Mouse (Mus musculus): Measurements from ENCODE around the gene Fads1. TPM values are rescaled to one million over a fixed set of nuclear protein-coding genes. Genes with fewer than 3 reads are reported as not detected.
A peak's percentile ranks its signal among the peaks of the same experiment; 100 is the strongest.

Fads1 gene
- polyA plus RNA-seq, 1 experiment from 2014 or later, result 54.6 TPM

DNA sequence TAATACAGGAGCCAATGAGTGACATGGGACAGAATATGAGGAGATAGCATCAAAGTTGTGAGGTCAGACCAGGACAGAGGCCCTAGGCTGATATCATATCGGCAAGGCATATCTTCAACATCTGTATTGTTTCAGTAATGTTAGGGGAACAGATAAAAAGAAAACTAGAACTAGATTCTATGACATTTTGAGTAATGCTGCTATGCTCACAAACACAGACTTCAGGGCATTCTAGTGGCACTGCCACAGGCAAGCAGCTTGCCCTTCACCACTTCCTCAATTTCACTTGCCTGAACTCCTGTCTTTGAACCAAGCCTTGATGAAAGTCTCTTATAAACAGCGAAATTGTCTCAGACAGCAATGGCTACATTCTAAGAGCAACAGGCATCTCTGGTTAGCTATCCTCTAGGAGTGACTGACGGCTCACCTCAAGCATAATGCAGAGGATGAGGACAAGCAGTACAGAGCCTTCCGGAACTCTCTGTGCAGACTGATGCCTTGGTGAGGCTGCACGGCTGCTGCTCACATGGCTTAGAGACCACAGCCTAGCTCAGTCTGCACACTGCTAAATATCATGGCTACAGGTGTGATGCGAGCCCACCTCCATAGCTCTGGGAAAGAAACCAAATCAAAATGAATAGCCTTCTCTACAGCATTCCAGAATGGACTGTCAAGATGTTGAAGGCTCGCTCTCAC is 8.7 kb upstream of the Fads1 start:
- WGBS, result 90% methylated on average over 7 of the region's 7 CpGs
- no peaks in the 10 kb centered on the region for H3K36me3 ChIP-seq (ENCODE audit: insufficient read depth, low read length)
- no peak overlapping the region for H3K9ac ChIP-seq (ENCODE audit: low read depth, low read length)
- DNase-seq (ENCODE audit: low spot score) (no peak), ATAC-seq (replicated peaks; ENCODE audit: low FRiP score, low read depth) (no peak)
- H3K9me3 ChIP-seq (replicated peaks; ENCODE audit: low read length), result no peaks in the 10 kb centered on the region
- no peaks in the 10 kb centered on the region for H3K4me1 ChIP-seq (replicated peaks; ENCODE audit: insufficient read depth, low read length)
- no peak overlapping the region for H3K27ac ChIP-seq
- TF ChIP-seq CTCF (IDR thresholded peaks at IDR 0.05; ENCODE audit: low read depth), result no peak
- no peaks in the 10 kb centered on the region for H3K27me3 ChIP-seq (ENCODE audit: insufficient read depth, low read length)
- no peak overlapping the region for H3K4me3 ChIP-seq (replicated peaks; ENCODE audit: low read depth, low read length)
- no peak overlapping the region for H3K4me2 ChIP-seq (ENCODE audit: low read length)

DNA sequence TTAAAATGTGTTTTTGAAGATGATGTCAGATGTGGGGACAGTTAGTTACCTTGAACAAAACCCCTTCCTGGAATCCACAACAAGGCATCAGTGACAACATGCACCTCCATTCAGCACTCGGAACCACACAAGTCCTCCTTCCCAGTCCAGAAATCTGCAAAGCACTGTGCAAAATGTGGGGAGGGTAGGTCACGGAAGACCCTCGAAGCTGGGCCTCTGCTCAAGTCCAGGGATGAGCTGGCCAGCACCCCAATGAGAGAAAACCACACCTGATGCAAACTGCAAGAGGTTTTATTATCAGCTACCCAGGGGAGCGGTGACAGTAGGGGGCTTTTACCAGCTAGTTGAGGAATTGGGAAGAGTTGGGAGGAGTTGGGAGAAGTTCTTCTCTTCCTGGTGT is 7.7 kb upstream of the Fads1 start:
- DNase-seq (ENCODE audit: low spot score) (no peak), ATAC-seq (replicated peaks; ENCODE audit: low FRiP score, low read depth) (no peak)
- H3K36me3 ChIP-seq (ENCODE audit: insufficient read depth, low read length), result no peaks in the 10 kb centered on the region
- H3K9me3 ChIP-seq (replicated peaks; ENCODE audit: low read length), result no peaks in the 10 kb centered on the region
- no peak overlapping the region for H3K4me2 ChIP-seq (ENCODE audit: low read length)
- 81% methylated on average over 4 of the region's 4 CpGs for WGBS
- no peak for TF ChIP-seq CTCF (IDR thresholded peaks at IDR 0.05; ENCODE audit: low read depth)
- H3K4me1 ChIP-seq (replicated peaks; ENCODE audit: insufficient read depth, low read length), result no peaks in the 10 kb centered on the region
- H3K4me3 ChIP-seq (replicated peaks; ENCODE audit: low read depth, low read length), result no peak overlapping the region
- no peak overlapping the region for H3K27ac ChIP-seq
- no peaks in the 10 kb centered on the region for H3K27me3 ChIP-seq (ENCODE audit: insufficient read depth, low read length)
- H3K9ac ChIP-seq (ENCODE audit: low read depth, low read length), result no peak overlapping the region

DNA sequence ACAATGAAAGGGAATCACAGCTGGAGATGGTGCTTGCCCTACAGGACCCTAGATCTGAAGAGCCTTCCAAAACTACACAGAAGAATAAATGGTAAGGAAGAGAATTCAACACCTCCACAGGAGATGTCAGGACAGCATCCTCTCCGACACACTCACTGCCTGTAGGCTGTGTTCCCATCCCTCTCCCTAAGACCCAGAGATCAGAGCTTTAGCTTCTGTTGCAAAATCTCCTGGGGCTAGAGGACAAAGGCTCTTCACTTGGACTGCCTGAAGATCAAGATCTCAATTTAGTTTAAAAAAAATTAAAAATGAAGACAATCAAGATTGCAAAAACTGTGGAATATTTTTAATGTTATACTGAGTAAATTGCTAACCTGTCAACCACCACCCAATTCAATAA is 6.2 kb upstream of the Fads1 start:
- Histone ChIP-seq H3K9me3 (replicated peaks; ENCODE audit: low read length) (no peaks in the 10 kb centered on the region), H3K4me3 (replicated peaks; ENCODE audit: low read depth, low read length) (no peak overlapping the region), H3K27ac (no peak overlapping the region), H3K27me3 (ENCODE audit: insufficient read depth, low read length) (no peaks in the 10 kb centered on the region), H3K36me3 (ENCODE audit: insufficient read depth, low read length) (no peaks in the 10 kb centered on the region), H3K9ac (ENCODE audit: low read depth, low read length) (no peak overlapping the region), H3K4me2 (ENCODE audit: low read length) (no peak overlapping the region), H3K4me1 (replicated peaks; ENCODE audit: insufficient read depth, low read length) (no peaks in the 10 kb centered on the region)
- DNase-seq (ENCODE audit: low spot score) (no peak), ATAC-seq (replicated peaks; ENCODE audit: low FRiP score, low read depth) (no peak)
- WGBS, result 85% methylated on average over 1 of the region's 1 CpGs
- no peak for TF ChIP-seq CTCF (IDR thresholded peaks at IDR 0.05; ENCODE audit: low read depth)

DNA sequence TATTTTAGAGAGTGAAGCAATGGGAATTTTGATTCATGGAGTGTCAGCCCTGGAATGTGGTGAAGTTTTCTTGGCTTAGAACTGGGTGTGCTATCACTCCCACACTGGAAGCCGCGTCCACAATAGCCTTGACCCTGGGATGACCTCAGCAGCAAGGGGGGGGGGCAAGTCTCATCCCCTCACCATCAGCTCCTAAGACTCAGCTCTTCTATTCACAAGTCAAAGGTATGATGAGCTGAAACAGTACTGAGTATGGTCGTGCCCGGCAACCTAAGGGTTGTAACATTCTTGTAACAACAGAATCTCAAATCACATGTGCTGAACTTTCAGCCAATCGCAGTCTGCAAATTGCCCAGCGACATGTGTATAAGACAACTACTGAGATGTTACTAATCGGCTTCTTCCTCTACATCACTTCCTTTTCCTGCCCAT is 5.7 kb upstream of the Fads1 start:
- Histone ChIP-seq H3K9ac (ENCODE audit: low read depth, low read length) (no peak overlapping the region), H3K9me3 (replicated peaks; ENCODE audit: low read length) (no peaks in the 10 kb centered on the region), H3K36me3 (ENCODE audit: insufficient read depth, low read length) (no peaks in the 10 kb centered on the region), H3K27ac (no peak overlapping the region), H3K4me3 (replicated peaks; ENCODE audit: low read depth, low read length) (no peak overlapping the region), H3K27me3 (ENCODE audit: insufficient read depth, low read length) (no peaks in the 10 kb centered on the region), H3K4me2 (ENCODE audit: low read length) (no peak overlapping the region), H3K4me1 (replicated peaks; ENCODE audit: insufficient read depth, low read length) (no peaks in the 10 kb centered on the region)
- ATAC-seq (replicated peaks; ENCODE audit: low FRiP score, low read depth) (peak; percentile 17; the same call in 1 of the 2 replicates), DNase-seq (ENCODE audit: low spot score) (peak; percentile 82)
- WGBS, result 37% methylated on average over 7 of the region's 7 CpGs
- no peak for TF ChIP-seq CTCF (IDR thresholded peaks at IDR 0.05; ENCODE audit: low read depth)

DNA sequence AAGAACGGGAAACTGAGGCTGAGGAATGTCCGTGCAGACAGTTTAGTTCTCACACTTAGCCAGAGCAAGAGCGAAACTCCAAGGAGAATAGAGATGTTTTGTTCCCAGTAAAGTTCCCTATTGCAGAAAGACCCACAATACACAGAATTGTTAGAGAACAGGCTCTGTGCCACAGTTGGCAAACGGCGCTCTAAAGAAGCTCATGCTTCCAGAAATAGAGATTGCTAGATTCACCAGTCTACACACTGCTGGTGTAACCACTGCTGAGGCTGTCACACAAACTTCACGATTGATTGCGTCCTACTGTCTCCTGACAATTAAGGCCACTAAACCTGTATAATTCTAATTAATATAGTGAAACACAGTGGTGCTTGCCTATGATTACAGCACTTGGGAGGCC is 1.5 kb upstream of the Fads1 start:
- DNase-seq (ENCODE audit: low spot score) (no peak), ATAC-seq (replicated peaks; ENCODE audit: low FRiP score, low read depth) (no peak)
- Histone ChIP-seq H3K4me3 (replicated peaks; ENCODE audit: low read depth, low read length) (no peak overlapping the region), H3K27ac (no peak overlapping the region), H3K4me2 (ENCODE audit: low read length) (no peak overlapping the region), H3K4me1 (replicated peaks; ENCODE audit: insufficient read depth, low read length) (peaks cover 6% of the 10 kb centered on the region), H3K27me3 (ENCODE audit: insufficient read depth, low read length) (no peaks in the 10 kb centered on the region), H3K9ac (ENCODE audit: low read depth, low read length) (no peak overlapping the region), H3K36me3 (ENCODE audit: insufficient read depth, low read length) (peaks cover 2% of the 10 kb centered on the region; the same call in 1 of the 2 replicates), H3K9me3 (replicated peaks; ENCODE audit: low read length) (no peaks in the 10 kb centered on the region)
- TF ChIP-seq CTCF (IDR thresholded peaks at IDR 0.05; ENCODE audit: low read depth), result no peak
- 95% methylated on average over 7 of the region's 7 CpGs for WGBS

DNA sequence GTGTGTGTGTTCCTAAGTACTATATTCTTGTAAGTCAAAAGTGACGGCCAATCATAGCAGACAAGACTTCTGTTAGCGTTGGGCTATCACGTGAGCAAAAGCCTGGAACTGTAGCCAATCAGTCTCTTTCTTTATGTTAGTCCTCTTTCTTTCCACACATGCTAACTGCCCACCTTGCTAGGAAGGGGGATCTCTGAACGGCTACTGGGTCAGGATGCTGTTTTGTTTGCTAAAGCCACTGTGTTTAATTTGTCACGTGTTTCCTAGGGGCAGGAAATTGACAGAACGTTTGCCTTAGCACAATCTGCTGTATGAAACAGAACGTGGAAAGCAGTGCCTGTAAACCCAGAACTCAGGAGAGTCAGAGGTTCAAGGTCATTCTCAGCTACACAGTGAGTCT is 546 bp upstream of the Fads1 start:
- no peaks in the 10 kb centered on the region for H3K27me3 ChIP-seq (ENCODE audit: insufficient read depth, low read length)
- H3K36me3 ChIP-seq (ENCODE audit: insufficient read depth, low read length), result peaks cover 11% of the 10 kb centered on the region
- ATAC-seq (replicated peaks; ENCODE audit: low FRiP score, low read depth) (no peak), DNase-seq (ENCODE audit: low spot score) (no peak)
- H3K4me1 ChIP-seq (replicated peaks; ENCODE audit: insufficient read depth, low read length), result peaks cover 6% of the 10 kb centered on the region
- WGBS, result 34% methylated on average over 7 of the region's 7 CpGs
- TF ChIP-seq CTCF (IDR thresholded peaks at IDR 0.05; ENCODE audit: low read depth), result no peak
- no peak overlapping the region for H3K27ac ChIP-seq
- peak overlapping the region; percentile 81 for H3K4me2 ChIP-seq (ENCODE audit: low read length)
- H3K9me3 ChIP-seq (replicated peaks; ENCODE audit: low read length), result no peaks in the 10 kb centered on the region
- peak overlapping the region; percentile 77; the same call in 1 of the 2 replicates for H3K4me3 ChIP-seq (replicated peaks; ENCODE audit: low read depth, low read length)
- H3K9ac ChIP-seq (ENCODE audit: low read depth, low read length), result no peak overlapping the region

Measured in kidney, postnatal 0 days (tissue).